Mouse (Mus musculus) erythroblast, embryonic 14.5 days (primary cell): ENCODE data around the gene Ttc39b.

Experiments
- GATA1 ChIP-seq: IDR thresholded peaks from 2 replicates; pipeline ENCODE4 v1.6.1; 2012; ENCODE audit warnings: low read length, inconsistent platforms, mixed read lengths
- TAL1 ChIP-seq: IDR thresholded peaks from 3 replicates; pipeline ENCODE4 v1.6.1; 2012; ENCODE audit warnings: low read length, inconsistent platforms, mixed read lengths

DNA sequence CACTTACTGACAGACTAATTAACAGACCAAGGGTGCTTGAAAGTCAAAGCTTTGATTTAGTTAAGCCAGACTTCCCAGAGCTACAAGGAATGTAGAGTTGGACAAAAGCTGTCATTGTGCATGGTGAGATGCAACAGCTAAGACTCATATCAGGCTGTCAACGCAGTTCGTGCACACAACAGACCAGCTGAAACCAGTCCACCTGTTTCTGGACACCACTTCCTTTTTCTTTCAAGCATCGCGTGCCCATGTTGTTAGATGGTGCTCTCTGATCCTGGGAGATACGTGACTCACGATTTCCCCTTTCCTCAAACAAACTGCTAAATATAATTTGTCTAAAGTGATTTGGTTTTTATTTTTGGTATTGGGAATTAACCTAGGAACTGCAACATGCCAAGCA is 29.9 kb upstream of the Ttc39b start:
- no peak for TF ChIP-seq TAL1
- TF ChIP-seq GATA1 = no peak
